Mouse (Mus musculus): ENCODE measurements around the gene Lamb1. TPM values are rescaled to one million over a fixed set of nuclear protein-coding genes. Genes with fewer than 3 reads are reported as not detected.

Gene Lamb1
- total RNA-seq, 1 experiment: 232 TPM

DNA sequence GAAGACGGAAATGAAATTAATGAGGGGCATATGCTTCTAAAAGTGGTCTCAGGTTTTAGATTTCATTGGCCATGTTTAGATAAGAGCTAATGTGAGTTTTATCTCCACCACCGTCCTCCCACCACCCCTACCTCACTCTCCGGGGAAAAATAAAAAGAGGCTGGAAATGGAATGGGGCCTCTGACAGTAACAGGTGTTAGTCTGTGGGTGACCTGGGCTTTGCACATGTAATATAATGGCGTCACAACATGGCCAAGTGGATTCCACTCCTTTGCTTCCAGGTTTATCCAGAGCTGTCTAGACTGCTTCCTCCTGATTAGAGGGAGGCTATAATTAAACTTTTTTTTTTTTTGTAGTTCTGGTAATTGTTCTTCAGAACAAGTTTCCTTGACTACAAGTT lies 2.3 kb downstream of the Lamb1 start:
- peaks cover 0 to 24% of the 10 kb centered on the region in 2 experiments; a peak in 3 of 4 replicates for H3K4me1 ChIP-seq (ENCODE audit: control insufficient read depth in 2 of 2, insufficient read depth in 2 of 2, low read length in 2 of 2, poor library complexity in 1 of 2)
- in situ Hi-C loops (cut with MboI; ENCODE audit: low sequenced_read_pairs in 2 of 2, unreplicated experiment in 2 of 2): no loop called here
- TF ChIP-seq MAFK (IDR thresholded peaks at IDR 0.05; ENCODE audit: insufficient read depth, low read depth, low read length) (no peak), ZC3H11A (IDR thresholded peaks at IDR 0.05; ENCODE audit: borderline replicate concordance, low read depth, low read length) (no peak), HCFC1 (IDR thresholded peaks at IDR 0.05; ENCODE audit: borderline replicate concordance, insufficient read depth, low read length) (no peak), CHD2 (IDR thresholded peaks at IDR 0.05; ENCODE audit: low read depth, low read length) (no peak), ZNF384 (IDR thresholded peaks at IDR 0.05; ENCODE audit: low read depth, low read length) (no peak)
- H3K4me3 ChIP-seq (ENCODE audit: insufficient read depth in 1 of 2, low read depth in 1 of 2, low read length in 2 of 2, poor library complexity in 1 of 2, severe bottlenecking in 1 of 2): no peak overlapping the region
- H3K36me3 ChIP-seq (ENCODE audit: control insufficient read depth, insufficient read depth, low read length, poor library complexity, severe bottlenecking): peaks cover 19% of the 10 kb centered on the region
- H3K9me3 ChIP-seq (ENCODE audit: control insufficient read depth, insufficient read depth, low read depth, low read length): no peaks in the 10 kb centered on the region
- no peak for DNase-seq (ENCODE audit: low read depth, low spot score)
- no peak overlapping the region for H3K9ac ChIP-seq (ENCODE audit: insufficient read depth, low read depth, low read length, poor library complexity, severe bottlenecking)
- H3K27ac ChIP-seq (ENCODE audit: insufficient read depth, low read depth, low read length, poor library complexity, severe bottlenecking): no peak overlapping the region

DNA sequence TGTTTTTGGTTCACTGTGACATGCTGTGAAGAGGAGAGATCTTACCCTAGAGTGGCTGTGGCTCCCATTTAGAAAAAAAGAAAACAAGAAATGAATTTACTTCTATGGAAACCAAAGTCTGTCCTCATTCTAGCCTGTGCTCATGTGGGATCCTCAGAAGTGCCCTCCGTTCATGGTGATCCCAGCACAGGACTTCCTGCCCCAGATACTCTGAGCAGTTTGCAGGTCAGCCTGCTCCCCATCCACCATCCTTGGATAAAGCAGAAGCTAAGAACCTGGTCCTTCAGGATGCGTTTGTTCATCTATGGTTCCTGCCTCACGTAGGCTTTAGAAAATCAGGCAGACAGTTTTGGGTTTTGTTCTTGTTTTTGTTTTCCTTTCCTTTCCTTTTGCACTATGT lies 3.3 kb downstream of the Lamb1 start:
- H3K4me1 ChIP-seq (ENCODE audit: control insufficient read depth in 2 of 2, insufficient read depth in 2 of 2, low read length in 2 of 2, poor library complexity in 1 of 2): peaks cover 0 to 27% of the 10 kb centered on the region in 2 experiments; a peak in 3 of 4 replicates
- no peak overlapping the region for H3K27ac ChIP-seq (ENCODE audit: insufficient read depth, low read depth, low read length, poor library complexity, severe bottlenecking)
- H3K36me3 ChIP-seq (ENCODE audit: control insufficient read depth, insufficient read depth, low read length, poor library complexity, severe bottlenecking): peaks cover 24% of the 10 kb centered on the region
- H3K9me3 ChIP-seq (ENCODE audit: control insufficient read depth, insufficient read depth, low read depth, low read length): no peaks in the 10 kb centered on the region
- in situ Hi-C loops (cut with MboI; ENCODE audit: low sequenced_read_pairs in 2 of 2, unreplicated experiment in 2 of 2): no loop called here
- H3K4me3 ChIP-seq (ENCODE audit: insufficient read depth in 1 of 2, low read depth in 1 of 2, low read length in 2 of 2, poor library complexity in 1 of 2, severe bottlenecking in 1 of 2): no peak overlapping the region
- H3K9ac ChIP-seq (ENCODE audit: insufficient read depth, low read depth, low read length, poor library complexity, severe bottlenecking): no peak overlapping the region
- TF ChIP-seq MAFK (IDR thresholded peaks at IDR 0.05; ENCODE audit: insufficient read depth, low read depth, low read length) (no peak), HCFC1 (IDR thresholded peaks at IDR 0.05; ENCODE audit: borderline replicate concordance, insufficient read depth, low read length) (no peak), ZC3H11A (IDR thresholded peaks at IDR 0.05; ENCODE audit: borderline replicate concordance, low read depth, low read length) (no peak), CHD2 (IDR thresholded peaks at IDR 0.05; ENCODE audit: low read depth, low read length) (no peak), ZNF384 (IDR thresholded peaks at IDR 0.05; ENCODE audit: low read depth, low read length) (no peak)
- DNase-seq (ENCODE audit: low read depth, low spot score): no peak

DNA sequence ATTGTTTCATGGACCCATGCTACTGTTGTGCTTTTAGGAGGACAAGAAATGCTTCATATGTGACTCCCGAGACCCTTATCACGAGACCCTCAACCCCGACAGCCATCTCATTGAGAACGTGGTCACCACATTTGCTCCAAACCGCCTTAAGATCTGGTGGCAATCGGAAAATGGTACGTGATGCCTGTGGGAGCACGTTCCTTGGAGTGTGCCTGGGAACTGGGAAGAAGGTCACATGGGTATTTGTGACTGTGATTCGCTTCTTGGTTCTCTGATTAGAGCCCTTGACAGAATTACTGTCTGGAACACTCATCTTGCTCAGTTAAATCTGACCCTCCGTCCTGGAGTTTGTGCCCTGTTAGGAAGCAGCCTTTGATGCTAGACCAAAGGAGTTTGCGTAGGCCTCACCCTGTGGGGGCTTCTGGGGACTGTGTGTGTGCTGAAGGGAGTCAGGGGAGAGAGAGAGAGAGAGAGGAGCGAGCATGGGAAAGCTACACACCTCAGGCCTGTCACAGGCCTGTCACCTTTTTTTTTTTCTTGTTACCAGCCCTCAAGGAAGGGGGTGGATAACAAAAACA lies 4.1 kb downstream of the Lamb1 start:
- H3K9me3 ChIP-seq (ENCODE audit: control insufficient read depth, insufficient read depth, low read depth, low read length): no peaks in the 10 kb centered on the region
- DNase-seq (ENCODE audit: low read depth, low spot score): no peak
- H3K9ac ChIP-seq (ENCODE audit: insufficient read depth, low read depth, low read length, poor library complexity, severe bottlenecking): no peak overlapping the region
- in situ Hi-C loops (cut with MboI; ENCODE audit: low sequenced_read_pairs in 2 of 2, unreplicated experiment in 2 of 2): no loop called here
- H3K36me3 ChIP-seq (ENCODE audit: control insufficient read depth, insufficient read depth, low read length, poor library complexity, severe bottlenecking): peaks cover 26% of the 10 kb centered on the region
- peaks cover 0 to 27% of the 10 kb centered on the region in 2 experiments; a peak in 3 of 4 replicates for H3K4me1 ChIP-seq (ENCODE audit: control insufficient read depth in 2 of 2, insufficient read depth in 2 of 2, low read length in 2 of 2, poor library complexity in 1 of 2)
- H3K4me3 ChIP-seq (ENCODE audit: insufficient read depth in 1 of 2, low read depth in 1 of 2, low read length in 2 of 2, poor library complexity in 1 of 2, severe bottlenecking in 1 of 2): no peak overlapping the region
- no peak for TF ChIP-seq MAFK (IDR thresholded peaks at IDR 0.05; ENCODE audit: insufficient read depth, low read depth, low read length)
- no peak for TF ChIP-seq HCFC1 (IDR thresholded peaks at IDR 0.05; ENCODE audit: borderline replicate concordance, insufficient read depth, low read length)
- TF ChIP-seq ZC3H11A (IDR thresholded peaks at IDR 0.05; ENCODE audit: borderline replicate concordance, low read depth, low read length): no peak
- no peak for TF ChIP-seq ZNF384 (IDR thresholded peaks at IDR 0.05; ENCODE audit: low read depth, low read length)
- TF ChIP-seq CHD2 (IDR thresholded peaks at IDR 0.05; ENCODE audit: low read depth, low read length): no peak
- no peak overlapping the region for H3K27ac ChIP-seq (ENCODE audit: insufficient read depth, low read depth, low read length, poor library complexity, severe bottlenecking)

DNA sequence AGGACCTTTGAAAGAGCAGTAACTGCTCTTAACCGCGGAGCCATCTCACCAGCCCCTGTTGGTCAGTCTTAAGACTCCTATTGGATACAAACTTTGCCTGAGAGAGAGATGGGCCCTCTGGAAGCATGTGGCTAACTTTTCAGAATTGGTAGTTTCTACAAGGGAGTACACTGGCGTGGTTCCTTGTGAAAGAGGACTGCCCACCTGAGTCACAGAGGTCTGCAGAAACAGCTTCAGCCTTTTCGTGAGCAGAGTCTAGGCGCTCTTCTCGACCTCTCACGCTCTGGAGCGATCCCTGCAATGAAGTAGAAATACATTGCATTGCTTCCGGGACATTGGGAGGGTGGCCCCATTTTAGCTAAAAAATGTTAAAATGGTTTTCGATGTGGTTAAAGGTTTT lies 5.3 kb downstream of the Lamb1 start:
- H3K9me3 ChIP-seq (ENCODE audit: control insufficient read depth, insufficient read depth, low read depth, low read length): no peaks in the 10 kb centered on the region
- H3K36me3 ChIP-seq (ENCODE audit: control insufficient read depth, insufficient read depth, low read length, poor library complexity, severe bottlenecking): peaks cover 30% of the 10 kb centered on the region
- H3K27ac ChIP-seq (ENCODE audit: insufficient read depth, low read depth, low read length, poor library complexity, severe bottlenecking): no peak overlapping the region
- H3K4me3 ChIP-seq (ENCODE audit: insufficient read depth in 1 of 2, low read depth in 1 of 2, low read length in 2 of 2, poor library complexity in 1 of 2, severe bottlenecking in 1 of 2): no peak overlapping the region
- peaks cover 2 to 31% of the 10 kb centered on the region in 2 experiments; a peak in 3 of 4 replicates for H3K4me1 ChIP-seq (ENCODE audit: control insufficient read depth in 2 of 2, insufficient read depth in 2 of 2, low read length in 2 of 2, poor library complexity in 1 of 2)
- in situ Hi-C loops (cut with MboI; ENCODE audit: low sequenced_read_pairs in 2 of 2, unreplicated experiment in 2 of 2): no loop called here
- no peak overlapping the region for H3K9ac ChIP-seq (ENCODE audit: insufficient read depth, low read depth, low read length, poor library complexity, severe bottlenecking)
- DNase-seq (ENCODE audit: low read depth, low spot score): no peak
- TF ChIP-seq CHD2 (IDR thresholded peaks at IDR 0.05; ENCODE audit: low read depth, low read length) (no peak), ZNF384 (IDR thresholded peaks at IDR 0.05; ENCODE audit: low read depth, low read length) (no peak), MAFK (IDR thresholded peaks at IDR 0.05; ENCODE audit: insufficient read depth, low read depth, low read length) (no peak), ZC3H11A (IDR thresholded peaks at IDR 0.05; ENCODE audit: borderline replicate concordance, low read depth, low read length) (no peak), HCFC1 (IDR thresholded peaks at IDR 0.05; ENCODE audit: borderline replicate concordance, insufficient read depth, low read length) (no peak)

Data from ES-E14 (cell line).